Mouse (Mus musculus) adrenal gland, adult (tissue): Measurements from ENCODE around the gene Klrb1a.
A peak's percentile ranks its signal among the peaks of the same experiment; 100 is the strongest.

Source experiments
- DNase-seq, 2 experiments: peaks; one replicate each; pipeline ENCODE4 v3.0.0; 2022 to 2023; ENCODE audit warnings: low spot score in 1 of 2; ENCODE audit not compliant: inconsistent age in 2 of 2

The Klrb1a gene

DNA sequence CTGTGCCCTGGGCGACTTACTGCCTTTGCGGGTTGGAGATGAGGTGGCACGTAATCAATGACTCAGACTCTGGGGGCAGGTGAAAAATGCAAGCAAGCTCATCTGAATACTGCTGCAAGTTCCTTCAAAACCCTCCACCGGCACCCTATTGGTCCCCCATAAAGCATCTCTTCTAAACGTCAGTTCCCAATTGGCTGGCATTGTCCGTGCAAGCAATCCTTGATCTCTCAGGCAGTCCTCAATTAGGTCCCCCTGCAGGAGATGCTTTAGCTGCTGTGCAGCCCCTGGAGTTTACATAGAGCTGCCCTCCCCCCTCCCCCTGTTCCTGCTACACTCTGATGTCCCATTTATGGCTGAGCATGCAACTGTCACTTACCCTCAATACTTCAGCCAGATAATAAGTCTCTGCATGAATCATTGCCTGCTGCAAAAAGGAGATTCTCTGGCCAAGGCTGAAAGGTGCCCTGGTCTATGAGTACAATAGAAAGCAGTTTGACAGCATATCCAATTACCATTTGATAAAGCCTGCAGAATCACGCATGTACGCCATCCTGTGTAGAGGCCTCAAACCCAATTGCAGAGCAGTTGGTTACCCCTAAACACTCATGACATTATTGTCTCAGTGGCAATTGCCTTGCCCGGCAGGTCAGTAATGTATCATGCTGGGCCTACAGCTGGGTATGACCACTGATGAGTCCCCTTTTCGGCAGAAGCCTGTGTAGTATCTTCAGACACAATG, 20.7 kb downstream of the Klrb1a start:
- DNase-seq: no peak

DNA sequence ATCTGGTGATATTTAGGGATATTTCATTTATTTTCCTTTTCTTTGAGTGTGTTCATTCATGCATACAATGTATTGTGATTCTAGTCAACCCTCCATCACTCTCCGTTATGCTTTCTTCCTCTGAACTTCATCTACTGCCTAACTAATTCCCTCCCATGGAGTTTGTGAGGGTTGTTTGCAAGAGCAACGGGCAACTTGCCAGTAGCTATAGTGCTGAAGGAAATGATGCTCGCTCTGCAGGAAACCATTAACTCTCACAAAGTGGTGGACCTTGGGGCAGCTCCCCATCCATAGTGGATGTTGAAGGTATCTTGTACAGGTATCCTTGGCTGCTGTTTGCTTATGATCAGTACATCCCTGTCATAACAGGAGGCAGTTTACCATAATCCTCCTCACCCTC, 21.3 kb downstream of the Klrb1a start:
- no peak for DNase-seq

DNA sequence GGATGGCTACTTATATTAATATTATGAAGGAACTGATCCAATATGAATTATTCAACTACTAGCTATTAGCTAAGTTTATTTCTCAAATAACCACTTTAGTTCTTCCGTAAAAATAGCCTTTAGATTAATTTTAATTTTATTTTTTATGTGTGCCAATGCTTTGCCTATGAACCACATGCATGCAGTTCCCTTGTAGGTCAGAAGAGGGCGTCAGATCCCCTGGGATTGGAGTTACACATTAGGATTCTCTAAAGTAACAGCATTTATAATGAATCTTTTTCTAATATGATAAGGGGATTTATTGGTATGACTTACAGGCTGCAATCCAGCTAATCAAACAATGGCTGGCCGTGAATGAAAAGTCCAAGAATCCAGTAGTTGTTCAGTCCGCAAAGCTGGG, 23.8 kb downstream of the Klrb1a start:
- DNase-seq: no peak

DNA sequence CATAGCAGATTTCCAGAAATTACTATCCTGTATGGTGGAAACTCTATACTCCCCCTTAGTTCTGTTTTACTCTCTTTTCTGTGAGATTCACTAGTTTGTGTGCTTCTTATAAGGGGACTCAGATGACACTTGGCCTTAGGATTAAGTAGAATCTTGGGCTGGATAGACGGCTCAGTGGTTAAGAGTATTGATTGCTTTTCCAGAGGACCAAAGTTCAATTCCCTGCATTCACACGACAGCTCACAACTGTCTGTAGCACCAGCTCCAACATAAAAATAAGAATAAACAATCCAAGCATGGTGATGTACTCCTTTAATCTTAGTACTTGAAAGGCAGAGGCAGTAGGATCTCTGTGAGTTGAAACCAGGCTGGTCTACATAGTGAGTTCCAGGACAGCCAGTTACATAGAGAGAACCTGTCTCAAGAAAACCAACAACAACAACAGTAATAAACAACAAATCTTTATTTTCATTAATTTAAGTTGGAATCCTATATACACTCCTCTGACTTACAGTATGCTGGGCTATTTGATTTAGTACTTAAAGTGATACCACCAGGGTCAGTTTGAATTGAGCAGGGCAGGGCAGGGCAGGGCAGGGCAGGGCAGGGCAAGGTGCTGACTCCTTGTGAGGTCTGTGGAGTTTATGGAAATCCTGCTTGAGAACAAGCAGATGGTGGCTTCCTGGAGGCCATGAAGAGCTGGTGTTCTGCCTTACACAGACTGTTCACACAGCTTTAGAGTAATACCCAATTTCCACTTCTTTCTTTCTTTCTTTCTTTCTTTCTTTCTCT, 24.9 kb downstream of the Klrb1a start:
- no peak for DNase-seq

DNA sequence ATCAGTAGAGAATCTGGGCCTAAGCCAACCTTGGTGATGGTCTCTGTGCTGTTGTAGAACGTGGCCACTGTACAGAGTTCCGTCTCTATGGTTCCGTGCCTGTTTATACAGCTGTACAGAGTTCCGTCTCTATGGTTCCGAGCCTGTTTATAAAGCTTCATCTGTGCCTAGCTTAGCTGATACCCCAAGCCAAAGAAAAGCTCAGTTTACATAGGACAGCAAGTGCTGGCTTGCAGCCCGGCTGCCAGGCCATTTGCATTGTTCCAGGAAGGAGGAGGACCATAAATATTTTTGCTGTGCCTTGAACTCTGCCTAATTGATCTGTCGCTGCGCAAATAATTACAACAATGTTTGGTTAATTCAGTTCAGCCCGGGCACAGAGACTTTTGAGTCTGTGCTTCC, 26.2 kb downstream of the Klrb1a start:
- peak; percentile 30 to 82 for DNase-seq

DNA sequence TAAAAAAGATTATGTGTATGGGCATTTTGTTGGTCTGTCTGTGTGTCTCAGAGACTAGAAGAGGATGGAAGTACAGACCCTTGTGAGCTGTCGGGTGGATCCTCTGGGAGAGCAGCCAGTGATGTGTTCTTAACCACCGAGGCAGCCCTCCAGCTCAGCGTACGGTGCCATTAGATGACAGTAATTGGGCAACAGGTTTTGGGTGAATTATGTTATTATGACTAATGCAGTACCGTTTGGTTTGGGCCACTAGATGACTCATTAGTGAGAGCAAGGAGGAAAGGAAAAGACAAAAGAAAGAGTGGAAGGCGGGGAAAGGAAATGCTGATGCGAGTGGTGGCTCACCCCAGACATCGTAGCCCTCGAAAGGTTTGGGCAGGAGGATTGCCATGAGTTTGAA, 28.7 kb downstream of the Klrb1a start:
- DNase-seq: peak in 1 of 2 experiments; percentile 75

DNA sequence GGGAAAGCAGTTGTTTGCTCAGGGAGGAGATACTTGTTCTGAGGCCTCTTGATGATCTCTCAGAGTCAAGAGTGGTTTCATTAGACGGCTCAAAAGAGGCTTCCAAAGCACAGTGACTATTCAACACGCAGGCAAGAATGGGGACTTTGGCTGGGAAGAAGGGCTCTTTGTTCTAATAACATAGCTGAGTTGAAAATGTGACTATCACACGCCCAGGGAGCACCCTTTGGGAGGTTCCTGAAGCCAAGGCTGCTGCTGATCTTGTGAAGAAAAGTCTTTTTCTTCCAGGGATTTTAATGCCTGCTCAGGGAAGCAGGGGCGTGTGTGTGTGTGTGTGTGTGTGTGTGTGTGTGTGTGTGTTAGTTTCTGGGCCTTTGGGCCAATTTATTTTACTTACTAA, 33.9 kb downstream of the Klrb1a start:
- DNase-seq: no peak

DNA sequence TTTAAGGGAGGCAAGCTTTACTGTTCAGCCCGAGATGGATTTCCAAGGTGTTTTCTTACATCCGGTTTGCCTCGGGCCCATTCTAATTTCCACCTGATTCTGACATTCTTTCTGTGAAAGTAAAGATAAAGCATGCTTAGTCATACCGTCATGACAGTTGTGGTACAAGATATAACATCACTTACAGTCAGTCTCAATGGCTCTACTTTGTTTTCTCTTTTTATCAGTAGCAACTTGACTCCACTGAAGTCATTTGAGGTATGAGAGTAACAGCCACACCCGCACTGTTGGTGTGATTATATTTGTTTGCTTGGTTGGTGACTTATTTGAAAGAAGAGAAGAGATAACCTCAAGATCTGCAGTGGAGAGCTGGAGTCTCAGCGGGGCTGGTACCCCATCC, 35.7 kb downstream of the Klrb1a start:
- DNase-seq: no peak

DNA sequence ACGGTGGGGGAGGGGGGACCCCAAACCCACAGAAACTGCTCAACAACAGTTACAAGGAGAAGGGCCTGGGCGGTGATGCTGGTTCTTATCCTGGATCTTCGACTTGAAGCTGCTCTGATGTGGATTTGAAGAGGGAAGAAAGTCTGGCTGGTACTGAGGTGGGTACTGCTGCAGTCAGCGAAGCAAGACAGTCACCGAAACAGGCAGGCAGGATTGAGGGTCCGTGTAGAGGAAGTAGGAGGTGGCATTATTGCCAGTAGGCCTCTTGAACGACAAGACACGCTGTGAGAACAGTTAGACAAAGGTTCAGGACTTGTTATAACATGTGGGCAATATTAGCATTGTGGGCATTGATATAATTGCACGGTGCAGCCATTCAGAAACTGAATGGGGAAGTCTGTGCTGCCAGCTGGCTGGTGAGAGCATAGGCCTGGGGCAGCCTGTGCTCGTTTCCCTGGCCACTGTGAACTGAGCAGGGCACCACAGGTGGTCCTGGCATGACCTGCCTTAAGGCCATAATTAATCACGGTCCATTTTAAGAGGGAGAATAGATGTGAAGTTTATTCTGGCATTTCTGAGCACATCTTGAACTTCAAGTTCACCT, 37.6 kb downstream of the Klrb1a start:
- no peak for DNase-seq

DNA sequence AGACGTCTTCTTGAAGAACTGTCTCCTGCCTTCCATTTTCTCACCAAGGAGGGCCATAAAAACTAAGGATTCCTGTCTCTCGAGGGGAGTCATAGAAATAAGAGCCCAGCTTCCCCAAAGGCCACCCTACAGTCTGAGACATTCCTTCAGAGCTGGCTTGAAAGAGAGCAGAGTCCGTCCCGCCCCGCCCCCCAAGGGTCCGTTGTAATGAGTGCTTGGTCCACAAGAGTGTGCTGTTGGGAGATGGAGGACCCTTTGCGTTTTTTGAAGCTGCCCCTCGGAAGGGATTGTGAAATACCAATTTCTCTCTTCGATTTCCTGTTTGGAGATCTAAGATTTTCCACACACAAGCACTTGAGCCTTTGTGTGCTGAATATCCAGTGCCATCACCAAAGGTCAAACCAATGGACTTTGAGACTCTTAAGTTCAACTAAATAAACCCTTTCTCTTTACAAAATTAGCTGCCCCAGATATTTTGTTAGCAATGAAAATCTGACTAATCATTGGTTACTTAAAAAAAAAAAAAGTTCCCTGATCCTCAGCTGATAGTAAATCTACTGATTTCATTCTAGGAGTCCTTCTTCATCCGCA, 39.2 kb downstream of the Klrb1a start:
- no peak for DNase-seq

DNA sequence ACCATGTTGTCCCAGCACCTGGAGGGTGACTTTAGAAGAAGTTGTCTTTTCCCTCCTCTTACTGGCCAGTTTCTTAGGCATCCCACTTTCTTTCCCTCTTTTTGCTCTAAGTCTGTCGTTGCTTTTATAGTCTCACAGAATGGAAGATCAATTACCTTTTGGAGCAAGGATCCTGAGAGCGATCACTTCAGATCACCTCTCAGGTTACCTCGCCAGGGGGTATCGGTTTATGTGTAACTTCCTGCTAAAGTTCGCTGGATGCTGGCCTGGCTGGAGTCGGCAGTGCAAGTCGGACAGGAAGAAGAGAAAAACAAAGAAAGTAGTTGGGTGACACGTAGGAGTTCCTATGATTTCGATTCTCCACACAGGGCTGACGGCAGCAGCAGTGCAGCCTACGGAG, 41.8 kb downstream of the Klrb1a start, which contains the start of gene A2ml1:
Gene A2ml1 (minus strand): TSS at position 101 of the 400 bp plus-strand sequence.
- no peak for DNase-seq

DNA sequence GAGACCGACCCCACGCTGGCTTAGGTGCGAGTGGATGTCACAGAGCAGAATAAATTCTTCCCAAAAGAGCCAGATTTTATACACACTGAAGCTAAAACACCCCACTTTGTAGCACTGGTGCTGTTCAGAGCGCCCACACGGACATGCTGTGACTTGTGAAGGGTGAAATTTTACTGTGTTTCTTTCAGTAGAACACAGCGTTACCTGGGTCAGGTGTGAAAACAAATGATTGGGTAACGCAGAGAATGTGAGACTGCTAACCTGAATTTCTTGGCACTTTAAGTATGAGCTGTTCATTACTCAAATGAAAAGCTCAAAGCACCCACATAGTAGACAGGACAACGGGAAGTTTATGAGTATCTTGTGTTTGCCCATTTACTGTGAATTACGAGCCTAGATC, 46.0 kb downstream of the Klrb1a start:
- no peak for DNase-seq

DNA sequence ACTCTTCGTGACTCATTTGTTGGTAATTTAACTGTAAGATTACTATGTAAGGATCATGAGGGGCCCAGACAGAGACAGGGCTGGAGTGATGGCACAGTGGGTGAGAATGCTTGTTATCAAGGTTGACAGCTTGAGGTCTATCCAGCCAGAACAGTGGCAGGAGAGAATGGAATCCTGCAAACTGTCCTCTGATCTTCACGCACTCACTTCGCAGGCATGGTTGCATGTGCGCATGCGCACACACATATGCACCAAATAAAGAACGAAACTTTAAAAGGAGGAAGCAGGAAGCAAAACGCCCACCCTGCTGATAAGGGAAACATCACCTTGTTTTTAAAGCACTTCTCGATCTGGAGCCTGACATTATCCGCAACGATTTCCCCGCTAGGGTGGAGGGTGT, 56.7 kb downstream of the Klrb1a start:
- DNase-seq: no peak
